Mouse (Mus musculus) lung, postnatal 4 days (tissue): Measurements from ENCODE around the gene Dvl1.

Experiments used
- DNase-seq, 2 experiments: peaks; one replicate each; pipeline ENCODE4 v3.0.0; 2021

Dvl1 gene

DNA sequence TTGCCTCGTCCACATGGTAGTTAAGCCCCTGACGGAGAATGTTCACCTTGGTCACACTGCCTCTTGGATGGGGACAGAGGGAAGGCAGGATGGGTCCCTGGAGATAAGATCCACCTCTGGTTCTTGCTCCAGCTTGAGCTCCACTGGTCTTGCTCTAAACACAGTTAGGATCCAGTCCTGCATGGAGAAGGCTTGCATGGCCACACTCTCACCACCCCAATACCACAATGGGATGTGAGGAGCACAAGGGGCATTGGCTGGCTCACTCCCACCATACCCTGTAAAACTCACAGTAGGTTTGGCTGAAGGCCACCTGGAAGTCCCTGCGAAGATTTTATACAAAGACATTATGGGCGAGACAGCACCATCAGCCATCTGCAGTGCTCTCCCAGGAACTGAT, 61.5 kb downstream of the Dvl1 start:
- peak; percentile 4 to 14 for DNase-seq
